1 mouse cellular context compared by ENCODE assay signal in the genomic region with DNA sequence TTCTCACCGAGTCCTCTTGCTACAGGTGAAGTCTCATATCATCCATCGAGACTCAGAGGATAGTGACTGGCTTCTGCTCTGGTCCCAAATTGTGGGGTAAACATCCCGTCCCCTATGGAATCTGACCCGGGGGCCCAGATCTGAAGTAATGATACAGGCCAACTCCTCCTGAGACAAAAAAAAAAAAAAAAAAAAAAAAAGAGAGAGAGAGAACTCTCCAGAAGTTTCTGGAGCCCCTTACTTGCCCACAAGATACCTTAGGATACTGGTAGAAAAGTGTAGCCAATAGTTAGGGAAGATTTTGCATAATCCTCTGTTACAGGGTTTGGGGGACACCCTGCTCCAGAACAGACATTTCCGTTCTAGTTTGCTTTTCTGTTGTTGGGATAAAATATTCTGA.
A peak's percentile ranks its signal among the peaks of the same experiment; 100 is the strongest.
TF ChIP-seq lines count a peak whose summit lies in the region.

No protein-coding gene starts in this region.

TF ChIP-seq in MEL, 35 proteins besides CTCF, POLR2A, EP300 and RAD21:
- TF ChIP-seq ZNF384 (IDR thresholded peaks at IDR 0.05; ENCODE audit: low read depth, low read length), result peak; percentile 92
- no peak for TF ChIP-seq MXI1 (IDR thresholded peaks at IDR 0.05; ENCODE audit: low read depth, low read length)
